Mouse (Mus musculus): ENCODE data around the gene Hoxa9.

Gene Hoxa9

DNA sequence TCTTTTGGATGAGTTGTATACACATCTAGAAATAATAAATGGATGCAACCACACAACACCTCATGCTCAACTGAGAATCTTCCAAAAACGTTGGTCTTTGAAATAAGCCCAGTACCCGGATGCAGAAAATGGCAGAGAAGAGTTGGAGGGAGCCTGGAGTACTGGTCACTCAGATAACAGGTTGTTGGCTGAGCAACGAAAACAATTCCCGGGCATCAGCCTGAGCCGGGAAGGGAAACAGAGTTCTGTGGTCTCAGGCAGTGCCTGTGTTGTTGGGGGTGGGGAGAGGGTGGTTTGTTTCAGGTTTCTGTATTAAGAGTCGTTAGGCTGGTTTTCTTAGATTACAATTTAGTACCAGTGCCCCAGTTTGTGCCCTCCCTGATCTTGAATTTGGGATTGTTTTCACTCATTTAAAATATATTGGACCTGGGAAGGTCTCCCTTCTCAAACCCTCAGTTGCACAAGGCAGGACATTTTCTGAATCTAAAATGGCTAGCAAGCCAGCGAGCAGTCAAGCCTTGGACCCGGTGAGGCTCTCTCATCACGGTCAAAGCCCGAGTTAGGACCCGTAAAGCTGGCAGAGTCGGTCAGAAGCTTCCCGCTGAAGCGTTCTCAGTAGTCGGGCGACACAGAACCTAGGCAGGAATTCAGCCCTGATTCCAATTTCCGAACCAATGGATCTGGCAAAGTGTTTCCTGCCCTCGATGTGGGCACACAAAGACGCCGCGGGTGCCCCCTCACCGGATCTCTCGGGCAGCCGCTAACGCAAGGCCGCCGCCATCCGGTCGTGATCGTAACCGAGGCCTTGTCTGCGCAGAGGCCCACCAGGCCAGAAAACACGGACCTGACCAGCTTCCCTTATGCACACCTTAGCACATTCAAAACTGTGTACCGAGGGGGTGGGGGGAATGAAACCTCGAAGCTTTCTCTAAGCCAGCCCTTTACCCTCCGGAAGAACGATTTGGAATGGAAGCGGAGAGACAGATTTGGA, 2.1 kb downstream of the Hoxa9 start:
- DNase-seq (ENCODE audit: low spot score) = no peak

DNA sequence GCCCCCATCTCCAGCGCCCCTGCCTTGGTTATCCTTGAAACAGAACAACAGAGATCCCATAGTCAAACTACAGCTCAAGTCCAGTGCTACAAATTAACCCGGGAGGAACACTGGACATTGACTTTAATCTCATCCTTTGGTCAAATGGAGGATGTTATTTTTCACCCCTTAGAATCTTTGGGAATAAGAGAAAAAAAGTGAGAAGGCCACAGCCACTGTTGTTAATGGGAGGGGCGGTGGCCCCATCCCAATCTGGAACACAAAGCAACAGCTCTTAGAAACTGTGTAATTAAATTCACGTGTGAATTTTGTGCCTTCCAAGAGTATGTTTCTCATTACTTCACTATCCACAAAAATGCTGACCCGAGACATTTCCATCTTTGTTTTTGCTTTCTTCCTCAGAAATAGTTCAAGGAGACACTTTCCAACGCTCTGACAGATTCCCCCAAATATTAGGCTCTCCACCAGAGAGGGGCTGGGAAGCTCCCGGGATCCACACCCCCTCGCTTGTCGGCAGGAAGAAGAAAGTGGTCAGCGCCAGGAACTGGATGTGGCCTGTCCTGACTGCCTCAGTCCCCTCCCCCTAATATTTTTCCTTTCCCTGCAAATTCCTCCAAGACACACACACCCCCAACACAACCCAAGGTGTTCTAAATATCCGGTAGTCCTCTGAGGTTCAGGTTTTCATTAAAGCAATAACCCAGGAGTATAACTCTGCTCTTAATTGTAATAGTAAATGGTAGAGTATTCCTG, 3.2 kb downstream of the Hoxa9 start:
- no peak for DNase-seq (ENCODE audit: low spot score)

DNA sequence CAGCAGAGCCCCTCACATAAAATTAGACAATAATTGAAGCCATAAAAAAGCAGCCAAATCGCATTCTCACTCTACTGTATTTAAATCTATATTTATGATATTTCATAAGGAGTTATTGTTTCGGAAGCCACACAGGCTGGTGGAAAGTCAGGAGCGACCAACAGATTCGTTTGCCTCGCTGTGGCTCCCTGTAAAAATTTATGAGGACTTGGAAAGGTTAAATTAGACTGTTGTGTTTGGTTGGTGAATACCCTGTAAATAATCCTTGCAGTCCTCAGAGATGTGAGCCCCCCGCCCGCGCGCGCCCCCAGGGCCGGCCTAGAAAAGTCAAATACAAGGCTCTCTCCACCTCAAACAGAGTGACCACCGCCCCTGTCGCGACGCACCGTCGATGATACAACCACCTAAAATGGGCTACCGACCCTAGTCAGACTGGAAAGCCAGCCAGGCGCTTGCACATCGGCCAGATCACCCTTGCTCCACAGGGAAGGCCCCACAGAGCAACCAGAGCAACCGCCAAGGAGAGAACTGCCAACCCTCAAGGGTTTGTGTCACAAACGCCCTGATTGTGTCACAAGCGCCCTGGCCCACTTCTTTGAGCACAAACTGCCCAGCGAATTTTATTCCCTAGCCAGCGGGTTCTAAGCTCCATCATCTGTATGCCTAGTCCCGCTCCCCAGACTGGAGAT, 4.2 kb downstream of the Hoxa9 start:
- peak; percentile 48 for DNase-seq (ENCODE audit: low spot score)

DNA sequence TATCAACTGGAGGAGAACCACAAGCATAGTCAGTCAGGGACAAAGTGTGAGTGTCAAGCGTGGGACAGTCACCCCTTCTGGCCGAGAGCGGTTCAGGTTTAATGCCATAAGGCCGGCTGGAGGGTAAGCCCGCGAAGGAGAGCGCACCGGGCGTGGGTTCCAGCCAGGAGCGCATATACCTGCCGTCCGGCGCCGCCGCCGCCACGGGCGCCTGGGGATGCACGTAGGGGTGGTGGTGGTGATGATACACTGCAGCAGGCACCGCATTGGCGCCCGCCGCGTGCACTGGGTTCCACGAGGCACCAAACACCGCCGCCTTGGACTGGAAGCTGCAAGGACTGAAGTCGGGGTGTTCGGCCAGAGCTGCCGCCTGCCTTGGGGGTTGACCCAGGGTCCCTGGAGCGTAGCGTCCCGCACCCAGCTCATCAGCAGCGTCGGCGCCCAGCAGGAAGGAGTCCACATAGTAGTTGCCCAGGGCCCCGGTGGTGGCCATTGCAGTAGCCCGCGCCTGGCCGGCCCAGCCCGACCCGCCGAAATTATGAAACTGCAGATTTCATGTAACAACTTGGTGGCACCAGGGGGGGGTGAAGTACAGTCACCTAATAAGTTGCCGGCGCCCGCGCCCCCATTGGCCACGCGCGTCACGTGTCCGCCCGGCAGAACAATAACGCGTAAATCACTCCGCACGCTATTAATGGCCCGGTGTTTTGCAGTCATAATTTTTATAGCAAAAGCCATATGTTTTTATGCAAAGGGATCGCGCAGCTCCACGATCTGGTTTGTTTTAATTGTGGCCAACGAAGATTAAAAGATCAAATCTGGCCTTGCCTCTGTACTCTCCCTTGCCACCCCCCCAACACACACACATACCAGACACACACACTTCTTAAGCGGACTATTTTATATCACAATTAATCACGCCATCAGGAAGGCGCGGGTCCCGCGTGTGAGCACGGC, 5.0 kb downstream of the Hoxa9 start:
- peak; percentile 81 for DNase-seq (ENCODE audit: low spot score)

GRCm38 (mm10) chr6:52224895-52225611, 5.8 kb downstream of the Hoxa9 start:
- DNase-seq (ENCODE audit: low spot score) = no peak

GRCm38 (mm10) chr6:52223939-52224760, 6.7 kb downstream of the Hoxa9 start:
- no peak for DNase-seq (ENCODE audit: low spot score)

DNA sequence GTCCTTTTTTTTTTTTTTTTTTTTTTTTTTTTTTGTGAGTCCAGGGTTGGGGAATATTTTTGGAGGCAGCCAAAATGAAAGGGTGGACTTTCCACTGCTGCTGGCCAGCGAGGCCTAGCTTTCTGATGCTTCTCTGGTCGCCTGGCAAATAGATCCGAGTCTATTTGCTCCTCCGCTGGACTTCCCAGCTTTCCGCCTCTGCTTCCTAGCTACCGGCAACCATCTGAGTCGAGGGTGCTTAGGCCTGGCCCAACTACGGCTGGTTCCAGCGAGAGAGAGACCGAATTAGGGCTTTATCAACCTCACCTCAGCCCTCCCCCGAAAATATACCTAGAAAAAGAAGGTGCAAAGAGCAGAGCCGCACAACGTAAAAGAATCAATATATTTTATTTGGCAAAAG, 8.2 kb downstream of the Hoxa9 start:
- DNase-seq (ENCODE audit: low spot score) = no peak

- DNase-seq (ENCODE audit: low spot score) = peak; percentile 51
Observed at GRCm38 (mm10) chr6:52221993-52222685, 8.8 kb downstream of the Hoxa9 start.

DNA sequence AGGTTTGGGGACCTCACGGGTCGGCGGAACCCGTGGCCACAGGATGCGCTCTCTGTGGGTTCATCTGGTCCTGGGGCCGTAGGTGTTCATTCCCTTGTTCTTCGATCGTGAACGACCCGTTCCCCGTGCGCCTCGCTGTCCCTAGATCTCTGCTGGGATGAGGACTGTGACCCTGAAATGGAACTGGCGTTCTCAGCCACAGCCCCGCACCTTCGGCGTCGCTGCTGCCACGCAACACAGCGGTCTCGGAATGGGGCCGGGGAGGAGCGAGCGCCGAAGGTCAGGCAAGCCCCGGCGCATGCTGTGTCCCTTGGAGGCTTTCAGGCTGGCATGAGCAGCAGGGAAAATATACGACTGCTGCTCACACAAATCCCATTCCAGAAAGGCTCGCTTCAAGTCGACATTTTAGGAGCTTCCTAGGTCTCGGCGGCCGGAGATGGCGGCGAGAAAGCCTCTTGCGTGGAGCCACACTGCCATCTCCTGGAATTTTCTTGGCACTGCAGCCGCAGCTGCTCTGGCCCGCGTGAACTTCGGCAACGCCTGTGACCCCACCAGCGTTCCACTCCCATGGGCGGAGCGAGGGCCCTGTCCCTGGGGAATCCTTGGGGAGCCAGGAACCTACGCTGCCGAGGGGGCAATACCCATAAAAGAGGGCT, 9.4 kb downstream of the Hoxa9 start, which contains the start of gene Hoxa7:
Hoxa7 (minus strand) TSS at position 518 of the 656 bp plus-strand sequence.
- DNase-seq (ENCODE audit: low spot score) = peak; percentile 92

DNA sequence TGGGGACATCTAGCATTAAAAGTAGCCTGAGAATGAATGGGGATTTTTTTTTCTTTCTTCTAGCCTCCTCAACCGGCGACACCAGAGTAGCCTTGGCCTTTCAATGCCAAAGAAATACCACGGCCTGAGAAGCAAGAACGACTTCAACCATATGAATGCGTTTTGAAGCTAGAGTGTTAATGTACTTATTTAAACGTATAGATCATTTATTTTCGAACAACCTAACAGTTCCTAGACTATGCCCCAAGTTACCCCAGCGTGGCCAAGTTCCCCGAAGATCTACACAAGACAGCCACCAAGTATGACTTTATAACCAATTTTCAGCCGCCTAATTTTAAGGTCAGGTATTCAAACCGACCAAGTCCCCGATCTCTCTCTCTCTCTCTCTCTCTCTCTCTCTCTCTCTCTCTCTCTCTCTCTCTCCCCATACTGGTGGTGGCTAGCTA, 10.0 kb downstream of the Hoxa9 start:
- no peak for DNase-seq (ENCODE audit: low spot score)

DNA sequence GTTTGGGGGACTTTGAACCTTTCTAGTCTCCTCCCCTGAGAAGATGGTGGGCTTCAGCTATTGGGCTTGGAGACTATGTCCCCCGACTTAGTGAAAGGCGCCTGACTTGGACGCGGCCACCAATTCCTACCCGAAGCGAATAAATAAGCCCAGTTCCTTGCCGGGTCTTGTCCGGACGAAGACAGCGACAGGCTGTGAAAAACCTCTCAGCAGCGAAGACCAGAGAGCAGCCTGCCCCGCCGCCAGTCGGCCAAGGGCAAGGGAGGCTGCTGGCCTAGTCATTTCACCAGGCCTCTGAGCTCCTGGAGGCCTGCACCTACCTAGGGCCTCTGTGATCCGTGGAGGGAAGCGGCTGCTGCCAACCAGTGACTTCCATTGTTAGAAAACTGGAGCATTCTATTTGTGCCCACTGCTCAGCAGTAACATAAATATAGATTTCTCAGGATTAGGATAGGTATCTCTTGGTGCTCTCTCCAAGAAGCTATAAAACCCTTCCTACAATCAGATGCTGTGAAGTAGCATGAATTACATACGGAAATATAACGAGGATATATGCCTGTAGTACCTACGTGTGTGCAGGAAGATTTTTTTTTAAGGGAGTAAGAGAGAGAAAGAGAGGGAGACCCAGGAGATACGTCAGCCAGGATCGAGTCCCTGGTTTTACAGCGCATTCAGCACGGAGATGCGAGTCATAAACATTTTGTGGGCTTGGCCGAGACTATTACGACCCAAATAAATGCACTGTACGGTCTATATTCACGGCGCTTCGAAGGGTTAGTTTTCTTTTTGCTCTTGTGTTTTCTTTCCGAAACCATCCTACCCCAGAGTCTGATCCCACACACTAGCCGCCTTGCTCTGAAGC, 10.7 kb downstream of the Hoxa9 start:
- DNase-seq (ENCODE audit: low spot score) = peak; percentile 36

- DNase-seq (ENCODE audit: low spot score) = no peak
Observed at GRCm38 (mm10) chr6:52219234-52219942, 11.5 kb downstream of the Hoxa9 start.

DNA sequence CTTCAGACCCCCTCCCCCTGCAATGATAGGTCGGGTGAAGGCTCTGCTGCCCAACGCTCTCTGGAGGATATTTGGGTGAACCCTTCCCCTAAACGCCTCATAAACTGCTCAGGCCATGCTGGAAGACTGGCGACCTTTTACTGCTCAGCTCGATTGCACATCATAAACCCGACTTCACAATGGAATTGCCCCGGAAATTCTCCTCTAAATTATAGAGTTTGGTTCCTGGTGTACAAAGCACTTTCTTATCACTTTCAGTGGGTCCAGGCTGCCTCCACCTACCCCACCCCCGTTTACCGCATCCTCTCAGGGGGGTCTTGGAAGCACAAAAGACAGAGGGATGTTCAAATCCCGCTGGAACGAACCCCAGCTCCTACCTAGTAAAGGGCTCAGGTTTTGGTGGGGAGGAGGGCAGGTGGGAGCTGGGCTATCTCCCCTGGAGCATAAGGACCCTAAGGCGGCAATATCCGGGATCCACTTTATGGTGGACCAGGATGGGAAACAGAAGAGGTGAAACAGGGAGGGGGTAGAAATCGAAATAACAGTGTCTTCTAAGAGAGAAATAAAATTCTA, 12.2 kb downstream of the Hoxa9 start:
- DNase-seq (ENCODE audit: low spot score) = peak; percentile 18

GRCm38 (mm10) chr6:52217895-52218642, 12.8 kb downstream of the Hoxa9 start:
- peak; percentile 31 for DNase-seq (ENCODE audit: low spot score)

DNA sequence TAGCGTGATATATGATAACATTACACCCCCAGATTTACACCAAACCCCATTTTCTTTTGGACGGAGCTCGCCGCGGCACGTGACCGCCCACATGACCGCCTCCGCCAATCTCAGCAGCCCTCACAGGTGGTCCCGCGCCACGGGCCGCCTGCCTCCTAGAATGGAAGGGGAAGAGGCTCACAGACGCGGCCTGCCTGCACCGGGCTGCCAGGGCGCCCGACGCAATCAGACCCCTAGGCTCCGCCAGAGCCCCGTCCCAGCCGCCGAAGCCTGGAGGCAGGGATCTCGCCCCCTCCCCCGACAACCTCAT, 13.5 kb downstream of the Hoxa9 start:
- peak; percentile 76 for DNase-seq (ENCODE audit: low spot score)

All from urinary bladder, postnatal 25 days (tissue).